Mouse (Mus musculus) hindbrain, postnatal 0 days (tissue): Measurements from ENCODE around the gene Nap1l5. TPM values are rescaled to one million over a fixed set of nuclear protein-coding genes. Genes with fewer than 3 reads are reported as not detected.

Source experiments
- ATAC-seq: fragments of 200-750 bp; cut with Nextera tagmentation; 2 replicates; pipeline ENCODE4 v1.8.0; 2017; ENCODE audit warnings: mild to moderate bottlenecking, moderate TSS enrichment, moderate library complexity
- DNase-seq: peaks from one replicate; pipeline ENCODE4 v3.0.0-alpha.2; 2015; ENCODE audit warnings: low spot score
- H3K27ac ChIP-seq: fragments of 300-500 bp; sonication (generic); 2 replicates; pipeline ENCODE4 v1.5.1; 2014; ENCODE audit warnings: mild to moderate bottlenecking
- H3K27me3 ChIP-seq: fragments of 300-500 bp; sonication (generic); 2 replicates; pipeline ENCODE4 v1.6.1; 2014; ENCODE audit warnings: low read length, mixed read lengths; ENCODE audit not compliant: insufficient read depth
- H3K36me3 ChIP-seq: fragments of 300-500 bp; sonication (generic); 2 replicates; pipeline ENCODE4 v1.6.1; 2014; ENCODE audit warnings: low read length, mixed read lengths; ENCODE audit not compliant: insufficient read depth
- H3K4me1 ChIP-seq: fragments of 300-500 bp; sonication (generic); 2 replicates; pipeline ENCODE4 v1.6.1; 2014; ENCODE audit warnings: antibody characterized with exemption, low read length, mixed read lengths; ENCODE audit not compliant: insufficient read depth
- H3K4me2 ChIP-seq: fragments of 300-500 bp; sonication (generic); 2 replicates; pipeline ENCODE4 v1.6.1; 2014; ENCODE audit warnings: low read depth, mild to moderate bottlenecking, low read length, moderate library complexity, mixed read lengths
- H3K4me3 ChIP-seq: fragments of 300-500 bp; sonication (generic); 2 replicates; pipeline ENCODE4 v1.5.1; 2014; ENCODE audit warnings: low read length
- H3K9ac ChIP-seq: fragments of 300-500 bp; sonication (generic); replicated peaks from 2 replicates; pipeline ENCODE4 v1.6.1; 2014; ENCODE audit warnings: mild to moderate bottlenecking, low read length, moderate library complexity, mixed read lengths
- H3K9me3 ChIP-seq: fragments of 300-500 bp; sonication (generic); 2 replicates; pipeline ENCODE4 v1.6.1; 2016; ENCODE audit warnings: low read length, mixed read lengths
- CTCF ChIP-seq: IDR thresholded peaks from 2 replicates; pipeline ENCODE4 v1.5.1; 2016; ENCODE audit warnings: antibody characterized with exemption, control low read depth, low read depth
- WGBS: fragments of 180-500 bp; shearing (Covaris S2); extraction: QIAGEN DNeasy Blood & Tissue Kit; methylation state at CpG from one replicate; pipeline ENCODE4 v1.1.7; 2014; 5-methylcytosine and 5-hydroxymethylcytosine counted together
- polyA plus RNA-seq: library from polyadenylated mRNA; unstranded; fragments of >200 nt; fragmentation: Nextera tagmentation; extraction: Ambion mirVana; gene quantifications from 2 replicates; pipeline ENCODE4 v1.2.1, GENCODE M21; 2015
- total RNA-seq: library from RNA; depleted of rRNA; stranded (reverse); fragments of >200 nt; gene quantifications from 2 replicates; pipeline ENCODE4 v1.2.3, GENCODE M21; 2014

Nap1l5 gene
- total and polyA plus RNA-seq, 2 experiments from 2014 or later = 169 to 670 TPM

DNA sequence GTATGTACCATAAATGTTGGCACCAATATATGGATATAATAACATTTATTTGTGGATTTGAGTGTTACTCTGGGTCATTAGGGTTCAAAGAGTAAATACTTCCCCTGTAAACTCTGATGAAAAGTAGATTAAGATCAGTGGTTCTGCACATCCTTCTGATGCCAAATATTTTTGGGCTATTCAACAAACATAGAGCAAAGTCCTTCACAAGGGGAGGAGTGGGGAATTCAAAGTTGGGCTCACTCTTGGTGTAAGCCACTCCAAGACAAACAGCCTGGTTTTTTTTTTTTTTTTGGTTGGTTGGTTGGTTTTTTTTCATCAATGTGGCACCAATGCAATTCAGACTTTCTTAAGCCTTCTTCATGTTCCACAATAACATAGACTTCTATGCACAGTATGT, 30.9 kb upstream of the Nap1l5 start:
- no peak overlapping the region for H3K27ac ChIP-seq
- no peaks in the 10 kb centered on the region for H3K9me3 ChIP-seq
- no peak overlapping the region for H3K4me3 ChIP-seq
- H3K36me3 ChIP-seq = no peaks in the 10 kb centered on the region; the same call in 1 of the 2 replicates
- H3K9ac ChIP-seq = no peak overlapping the region
- peaks cover 5% of the 10 kb centered on the region; the same call in 1 of the 2 replicates for H3K4me1 ChIP-seq
- ATAC-seq (no peak), DNase-seq (no peak)
- no peak overlapping the region for H3K4me2 ChIP-seq
- no peak for TF ChIP-seq CTCF
- H3K27me3 ChIP-seq = no peaks in the 10 kb centered on the region

DNA sequence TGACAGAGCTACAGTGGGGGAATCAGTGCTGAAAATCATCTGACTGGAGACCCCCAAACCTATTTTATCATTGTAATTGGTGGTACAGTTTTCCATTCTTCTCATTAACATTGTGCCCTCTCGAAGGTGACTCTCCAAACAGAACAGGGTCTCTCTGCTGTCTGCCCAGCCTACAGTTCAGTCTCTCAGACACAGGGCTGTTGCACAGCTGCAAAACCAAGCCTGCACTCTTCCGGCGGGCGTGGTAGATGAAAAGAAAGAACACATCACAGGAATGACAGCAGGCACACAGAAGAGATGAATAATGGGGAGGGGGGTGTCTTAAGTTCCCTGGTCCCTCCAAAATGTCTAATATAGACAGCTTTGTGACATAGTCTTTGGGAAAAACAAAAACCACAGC, 27.3 kb upstream of the Nap1l5 start:
- ATAC-seq = no peak
- Histone ChIP-seq H3K4me1 (peaks cover 8% of the 10 kb centered on the region; the same call in 1 of the 2 replicates), H3K4me2 (no peak overlapping the region), H3K27me3 (no peaks in the 10 kb centered on the region), H3K36me3 (no peaks in the 10 kb centered on the region; the same call in 1 of the 2 replicates), H3K27ac (peak overlapping the region; percentile 42; the same call in 1 of the 2 replicates), H3K9me3 (no peaks in the 10 kb centered on the region), H3K9ac (no peak overlapping the region), H3K4me3 (no peak overlapping the region)
- TF ChIP-seq CTCF = no peak
- WGBS = 26% methylated on average over 4 of the region's 4 CpGs
- no peak for DNase-seq

- no peak overlapping the region for H3K4me3 ChIP-seq
- H3K27me3 ChIP-seq = no peaks in the 10 kb centered on the region
- H3K27ac ChIP-seq = peak overlapping the region; percentile 74
- peak overlapping the region; percentile 27; the same call in 1 of the 2 replicates for H3K4me2 ChIP-seq
- TF ChIP-seq CTCF = peak; percentile 43; the same call in 1 of the 2 replicates
- H3K4me1 ChIP-seq = peaks cover 8% of the 10 kb centered on the region; the same call in 1 of the 2 replicates
- H3K9me3 ChIP-seq = no peaks in the 10 kb centered on the region
- no peak overlapping the region for H3K9ac ChIP-seq
- WGBS = 25% methylated on average over 6 of the region's 6 CpGs
- H3K36me3 ChIP-seq = no peaks in the 10 kb centered on the region; the same call in 1 of the 2 replicates
- ATAC-seq (peak; percentile 92), DNase-seq (peak; percentile 95)
These were observed 26.5 kb upstream of the Nap1l5 start for GRCm38 (mm10) chr6:58933189-58933913.

DNA sequence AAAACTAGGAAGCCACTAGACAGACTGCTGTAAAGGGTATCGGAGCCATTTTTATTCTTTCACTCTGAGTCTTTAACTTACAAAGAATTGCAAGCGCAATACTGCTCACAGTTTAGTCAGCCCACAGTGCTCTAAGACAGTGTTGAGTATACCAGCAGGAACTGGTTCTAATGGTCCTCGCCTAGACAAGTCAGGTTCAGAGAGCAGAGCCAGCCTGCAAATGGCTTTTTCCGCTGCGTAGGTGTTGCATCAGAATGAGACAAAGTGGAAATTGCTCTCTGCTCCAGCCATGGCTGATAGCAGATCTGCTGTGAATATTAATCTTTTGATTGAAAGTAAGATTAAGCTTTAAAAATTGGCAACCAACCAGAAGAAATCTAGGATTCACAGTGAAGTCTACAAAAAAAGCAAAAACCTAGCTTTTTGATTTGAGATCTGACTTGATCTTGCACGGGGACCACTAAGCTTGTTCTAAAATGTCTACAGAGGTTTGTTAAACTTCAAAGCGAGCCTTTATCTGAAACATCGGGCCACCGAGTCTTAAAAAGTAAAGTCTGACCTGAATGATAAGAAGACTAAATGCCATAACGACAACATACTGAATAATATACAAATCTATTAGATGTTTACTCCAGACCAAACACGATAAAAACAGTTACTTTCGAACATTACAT, 25.8 kb upstream of the Nap1l5 start:
- Histone ChIP-seq H3K4me1 (peaks cover 8% of the 10 kb centered on the region), H3K27ac (peak overlapping the region; percentile 74), H3K9ac (no peak overlapping the region), H3K36me3 (no peaks in the 10 kb centered on the region; the same call in 1 of the 2 replicates), H3K4me2 (peak overlapping the region; percentile 27; the same call in 1 of the 2 replicates), H3K9me3 (no peaks in the 10 kb centered on the region), H3K27me3 (no peaks in the 10 kb centered on the region), H3K4me3 (no peak overlapping the region)
- TF ChIP-seq CTCF = no peak
- ATAC-seq (peak; percentile 55), DNase-seq (peak; percentile 35)
- WGBS = 41% methylated on average over 12 of the region's 12 CpGs

DNA sequence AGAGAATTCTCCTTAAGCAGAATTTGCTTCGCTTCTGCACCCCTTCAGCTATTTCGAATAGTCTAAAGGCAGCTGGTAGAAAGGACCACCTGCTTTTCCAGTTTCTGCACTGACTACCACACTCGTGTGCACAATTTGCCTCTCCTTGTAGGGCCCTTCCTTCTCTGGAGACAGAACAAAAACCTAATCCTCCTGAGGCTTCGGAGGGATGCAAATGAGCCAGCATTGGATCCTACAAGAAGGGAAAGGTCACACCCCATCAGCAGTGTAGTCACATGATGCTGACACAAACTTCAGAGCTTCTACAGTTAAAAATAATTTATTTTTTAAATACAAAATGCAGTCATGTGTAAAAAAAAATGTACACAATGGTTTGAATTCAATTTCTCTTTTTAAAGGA, 24.3 kb upstream of the Nap1l5 start:
- ATAC-seq = no peak
- Histone ChIP-seq H3K27ac (no peak overlapping the region), H3K36me3 (no peaks in the 10 kb centered on the region; the same call in 1 of the 2 replicates), H3K4me2 (no peak overlapping the region), H3K4me1 (peaks cover 8% of the 10 kb centered on the region), H3K9ac (no peak overlapping the region), H3K9me3 (no peaks in the 10 kb centered on the region), H3K27me3 (no peaks in the 10 kb centered on the region), H3K4me3 (no peak overlapping the region)
- WGBS = 57% methylated on average over 4 of the region's 4 CpGs
- TF ChIP-seq CTCF = no peak
- no peak for DNase-seq

DNA sequence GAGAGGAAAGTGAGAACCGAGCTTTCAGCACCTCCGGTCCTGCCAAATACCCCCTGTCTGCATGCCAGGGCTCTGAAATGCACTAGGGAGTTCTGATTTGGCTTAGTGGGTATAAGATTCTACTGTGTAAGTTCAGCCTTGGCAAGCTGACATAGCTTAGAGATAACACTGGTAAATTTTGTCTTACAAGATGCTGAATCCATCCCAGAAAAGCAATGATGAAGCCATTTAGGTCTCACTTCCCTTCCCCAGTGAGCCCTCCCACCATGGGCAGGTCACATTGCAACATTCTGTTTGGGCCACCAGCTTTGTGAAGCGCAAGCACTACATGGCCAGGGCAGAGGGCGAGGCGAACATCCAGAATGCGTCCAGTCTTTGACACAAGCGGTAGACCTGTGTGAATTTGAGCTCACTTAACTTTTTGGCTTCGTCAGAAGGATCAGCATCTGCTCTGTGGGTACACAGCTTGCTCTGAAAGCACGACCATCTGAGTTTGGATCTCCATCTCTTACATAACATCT, 23.1 kb upstream of the Nap1l5 start:
- no peak overlapping the region for H3K4me2 ChIP-seq
- H3K27ac ChIP-seq = no peak overlapping the region
- peaks cover 8% of the 10 kb centered on the region for H3K4me1 ChIP-seq
- H3K9ac ChIP-seq = no peak overlapping the region
- ATAC-seq (no peak), DNase-seq (no peak)
- no peak for TF ChIP-seq CTCF
- no peaks in the 10 kb centered on the region for H3K27me3 ChIP-seq
- 87% methylated on average over 9 of the region's 9 CpGs for WGBS
- no peaks in the 10 kb centered on the region for H3K36me3 ChIP-seq
- H3K9me3 ChIP-seq = no peaks in the 10 kb centered on the region
- no peak overlapping the region for H3K4me3 ChIP-seq
